Mouse (Mus musculus) natural killer cell, adult 2 months (primary cell): Measurements from ENCODE around the gene Ubac2.

Experiments
- DNase-seq, 2 experiments: peaks; one replicate each; pipeline ENCODE4 v3.0.0; 2022; ENCODE audit warnings: low spot score in 2 of 2

Ubac2 gene

DNA sequence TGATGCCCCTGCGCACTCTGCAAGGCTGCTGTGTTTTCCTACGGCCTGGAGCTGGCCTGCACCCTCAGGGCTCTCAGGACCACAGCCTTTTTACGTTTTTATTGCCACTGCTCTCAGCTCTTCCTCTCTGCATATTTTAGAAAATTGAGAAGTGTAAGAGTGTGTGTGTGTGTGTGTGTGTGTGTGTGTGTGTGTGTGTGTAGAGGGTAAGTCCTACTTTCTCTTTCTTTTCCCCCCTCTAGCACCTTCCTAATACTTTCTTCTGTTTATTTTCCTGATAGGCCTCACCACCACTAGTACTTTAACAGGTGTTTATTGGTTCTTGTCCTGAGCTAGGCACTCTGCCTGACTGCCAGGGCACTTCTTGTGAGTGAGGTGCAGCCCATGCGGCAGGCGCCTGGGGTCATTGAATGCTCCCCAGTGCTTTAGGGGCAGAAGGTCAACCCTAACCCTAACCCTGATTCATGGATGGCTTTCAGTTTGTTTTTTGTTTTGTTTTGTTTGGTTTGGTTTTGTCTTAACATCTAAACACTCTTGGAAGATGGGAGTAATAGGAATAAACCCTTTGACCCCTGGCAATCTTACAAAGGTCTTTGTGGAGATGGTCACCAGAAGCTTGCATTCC, 16.2 kb downstream of the Ubac2 start:
- no peak for DNase-seq

GRCm38 (mm10) chr14:121895316-121895715, 16.9 kb downstream of the Ubac2 start:
- peak; percentile 55 to 75 for DNase-seq

- DNase-seq, result no peak
These were observed 18.0 kb downstream of the Ubac2 start for GRCm38 (mm10) chr14:121896126-121897090.

- DNase-seq, result no peak
These were observed 19.4 kb downstream of the Ubac2 start for GRCm38 (mm10) chr14:121897773-121898172.

GRCm38 (mm10) chr14:121898509-121898908, 20.1 kb downstream of the Ubac2 start:
- DNase-seq, result peak; percentile 58 to 68

DNA sequence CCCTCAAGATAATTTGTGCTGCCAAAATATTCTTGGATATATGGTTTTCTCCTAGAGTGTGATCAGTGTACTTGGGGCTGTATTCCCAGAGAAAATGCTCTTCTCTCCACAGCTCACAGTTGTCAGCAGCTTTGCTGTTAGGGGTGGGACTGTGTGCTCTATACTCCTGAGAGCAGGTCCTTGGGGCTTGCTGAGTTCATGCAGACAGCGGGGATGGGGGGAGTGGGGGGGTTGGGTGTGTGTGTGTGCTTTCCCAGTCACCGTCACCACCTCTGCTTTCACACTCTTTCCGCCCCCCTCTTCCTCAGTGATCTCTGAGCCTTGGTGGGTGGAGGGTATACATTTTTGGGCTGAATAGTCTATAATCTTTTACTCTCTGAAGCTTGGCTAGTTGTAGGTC, 20.7 kb downstream of the Ubac2 start:
- no peak for DNase-seq

DNA sequence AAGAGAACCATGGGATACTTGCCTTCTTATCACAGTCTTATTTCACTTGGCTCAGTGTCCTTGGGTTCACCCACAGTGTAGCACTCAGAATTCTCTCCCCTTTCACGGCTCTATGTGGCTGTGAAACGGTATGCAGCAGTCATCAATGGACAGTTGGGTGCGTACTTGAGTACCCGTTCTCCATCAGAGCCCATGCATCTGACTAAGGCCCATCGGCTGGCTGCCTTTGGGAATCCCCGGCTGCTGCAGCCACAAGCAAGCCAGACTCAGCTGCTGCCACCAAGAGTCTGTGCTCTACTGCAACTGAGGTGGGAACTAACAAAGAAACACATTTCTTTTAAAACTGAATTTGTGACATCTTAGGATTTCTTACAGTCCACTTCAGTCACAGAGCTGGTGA, 23.1 kb downstream of the Ubac2 start:
- DNase-seq, result peak in 1 of 2 experiments; percentile 41

GRCm38 (mm10) chr14:121903381-121903876, 25.0 kb downstream of the Ubac2 start:
- DNase-seq, result peak in 1 of 2 experiments; percentile 31

GRCm38 (mm10) chr14:121904754-121905153, 26.3 kb downstream of the Ubac2 start:
- no peak for DNase-seq

DNA sequence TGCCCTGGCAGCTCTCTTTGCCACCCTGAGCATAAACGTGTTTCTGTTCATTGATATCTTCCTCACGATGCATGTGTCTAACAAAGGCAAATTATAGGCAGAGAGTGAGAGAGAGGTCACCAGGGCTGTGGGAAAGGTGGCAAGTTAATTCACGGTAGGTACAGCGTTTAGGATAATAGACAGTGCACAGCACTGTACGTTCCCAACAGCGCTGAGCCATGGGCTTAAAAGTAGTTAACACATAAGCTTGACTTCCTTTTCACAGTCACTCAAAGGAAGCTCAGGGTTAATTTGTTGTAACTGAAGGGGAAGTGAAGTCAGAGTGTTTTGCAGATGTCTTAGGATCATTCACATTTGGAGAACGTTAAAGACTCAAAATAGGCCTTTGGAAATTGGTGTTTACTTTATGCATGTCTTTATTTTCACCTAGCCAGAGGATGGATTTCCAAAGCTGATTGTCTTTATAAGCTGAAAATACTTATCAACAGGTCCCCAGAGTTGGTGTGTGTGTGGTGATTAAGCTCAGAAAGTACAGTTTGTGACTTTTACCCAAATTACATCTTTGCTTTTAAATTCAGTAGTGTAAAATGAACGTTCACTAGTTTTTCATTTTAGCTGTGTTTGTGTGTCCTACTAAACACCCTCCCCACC, 28.0 kb downstream of the Ubac2 start:
- DNase-seq, result no peak

GRCm38 (mm10) chr14:121906992-121907681, 28.7 kb downstream of the Ubac2 start:
- DNase-seq, result no peak

DNA sequence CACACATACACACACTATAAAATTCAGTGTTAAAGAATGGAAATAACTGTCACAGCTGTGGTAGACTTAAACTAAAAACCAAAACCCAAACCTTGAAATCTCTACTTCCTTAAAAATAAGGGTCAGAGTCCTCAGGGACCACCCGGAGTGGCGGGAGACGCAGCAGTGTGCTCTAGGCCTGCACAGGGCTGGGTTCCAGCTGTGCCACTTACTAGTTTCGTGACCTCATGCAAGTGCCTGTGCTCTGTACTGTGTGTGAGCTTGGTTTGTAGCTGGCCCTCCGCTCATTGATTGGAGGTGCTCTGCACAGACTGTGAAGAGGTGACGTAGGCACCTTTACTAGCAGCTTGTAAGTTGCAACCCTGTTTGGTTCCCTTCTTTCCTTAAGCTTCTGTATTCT, 31.4 kb downstream of the Ubac2 start:
- DNase-seq, result no peak

DNA sequence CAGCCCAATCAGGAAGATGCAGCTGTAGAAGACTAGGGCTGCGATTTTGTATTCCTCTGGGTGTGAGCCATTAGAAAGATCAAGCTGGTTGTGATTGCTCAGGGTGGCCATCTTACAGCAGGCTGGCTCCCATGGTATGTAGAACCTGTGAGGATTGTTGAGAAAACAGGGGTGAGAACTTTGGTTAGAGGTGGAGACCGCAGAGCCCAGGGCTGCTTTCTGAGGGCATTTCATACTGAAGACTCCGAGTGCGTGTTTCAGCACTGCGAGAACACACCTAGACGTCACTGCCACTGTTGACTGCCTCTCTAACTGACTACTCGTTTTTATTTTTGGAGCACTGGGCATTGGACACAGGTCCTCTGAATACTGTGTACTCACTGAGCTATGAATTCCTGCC, 34.1 kb downstream of the Ubac2 start:
- DNase-seq, result peak; percentile 63 to 77

- no peak for DNase-seq
These were observed 36.7 kb downstream of the Ubac2 start for GRCm38 (mm10) chr14:121915143-121915542.

DNA sequence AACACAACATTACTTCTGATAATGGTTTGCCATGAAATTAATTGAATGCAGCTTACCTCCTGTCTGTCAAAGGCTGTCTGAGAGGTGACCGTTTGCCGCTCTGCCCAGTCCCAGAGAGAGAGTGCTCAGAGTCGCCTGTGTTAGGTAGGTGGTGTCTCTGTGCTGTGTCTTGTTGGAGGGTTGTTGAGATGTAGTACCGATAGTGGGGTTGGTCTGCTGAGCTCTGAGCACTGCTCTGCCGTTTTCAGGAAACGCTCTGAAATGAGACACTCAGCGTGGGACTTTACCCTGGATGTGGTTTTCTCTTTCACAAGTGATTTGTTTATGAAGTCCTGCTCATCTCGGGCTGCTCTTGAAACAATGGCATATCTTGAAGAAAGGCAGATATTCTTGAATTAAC, 37.2 kb downstream of the Ubac2 start, which contains the start of gene Gpr18:
TSS of gene Gpr18 (minus strand) at position 161 of the 400 bp plus-strand sequence.
- peak; percentile 84 for DNase-seq

DNA sequence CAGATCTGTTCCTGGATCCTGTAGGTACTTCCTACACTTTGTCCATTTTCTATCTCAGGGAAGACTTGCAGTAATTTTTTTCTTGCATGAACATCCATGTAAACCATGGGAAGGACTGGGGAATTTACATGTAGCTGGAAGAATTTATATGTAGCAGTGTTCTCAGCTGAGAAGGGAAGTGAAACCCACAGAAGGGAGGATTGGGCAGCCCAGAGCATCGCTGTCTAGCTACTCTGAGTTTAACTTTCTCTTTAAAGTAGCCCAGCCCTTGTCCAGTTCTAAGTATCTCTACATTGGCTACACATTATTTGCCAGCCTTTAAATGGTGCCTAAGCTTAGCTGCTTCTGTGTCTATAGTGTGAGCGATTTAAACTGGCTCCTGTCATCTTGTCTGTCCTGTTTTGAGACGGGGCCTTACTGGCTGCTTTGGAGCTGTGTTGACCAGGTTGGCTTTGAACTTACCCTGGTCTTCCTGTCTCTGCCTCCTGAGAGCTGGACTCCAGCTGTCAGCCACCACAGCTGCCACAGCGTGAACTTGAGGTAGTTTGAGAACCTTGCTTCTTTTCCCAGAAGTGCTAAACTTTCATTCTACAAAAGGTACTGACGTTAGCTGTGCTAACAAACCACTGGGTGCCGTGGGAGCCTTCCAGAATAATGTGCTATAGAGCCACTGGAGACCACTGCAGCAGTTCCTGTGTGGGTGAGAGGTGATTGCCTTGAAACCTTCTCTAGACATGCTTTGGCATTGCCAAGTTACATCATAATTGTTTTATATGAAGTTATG, 38.1 kb downstream of the Ubac2 start:
- peak; percentile 64 to 71 for DNase-seq

GRCm38 (mm10) chr14:121918266-121918665, 39.8 kb downstream of the Ubac2 start:
- no peak for DNase-seq

GRCm38 (mm10) chr14:121919752-121920151, 41.3 kb downstream of the Ubac2 start:
- peak in 1 of 2 experiments; percentile 55 for DNase-seq

DNA sequence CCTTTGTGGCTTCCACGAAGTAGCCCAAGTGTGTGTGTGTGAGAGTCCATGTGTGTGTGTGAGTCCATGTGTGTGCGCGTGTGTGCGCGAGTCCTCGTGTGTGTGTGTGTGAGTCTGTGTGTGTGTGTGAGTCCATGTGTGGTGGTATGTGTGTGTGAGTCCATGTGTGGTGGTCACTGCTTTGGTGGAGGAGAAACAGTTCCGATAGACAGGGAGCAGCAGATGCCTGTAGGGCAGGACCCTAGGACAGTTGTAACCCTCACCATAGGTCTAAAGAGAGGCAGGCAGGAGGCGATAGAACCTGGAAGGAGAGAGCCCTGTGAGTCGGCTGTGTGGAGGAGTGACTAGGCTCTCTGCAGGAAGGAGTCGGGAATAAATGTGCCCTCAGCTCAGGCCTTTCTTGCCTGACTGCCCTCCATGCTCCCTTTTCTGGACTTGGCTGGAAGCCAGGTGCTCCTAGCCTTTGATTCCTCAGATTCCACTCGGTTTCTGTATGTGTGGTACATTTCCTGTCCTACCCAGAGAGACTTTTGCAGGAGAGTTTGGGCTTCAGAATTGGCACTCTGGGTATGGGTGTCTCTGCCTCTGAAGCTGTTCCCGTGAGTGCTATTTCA, 42.2 kb downstream of the Ubac2 start:
- no peak for DNase-seq

DNA sequence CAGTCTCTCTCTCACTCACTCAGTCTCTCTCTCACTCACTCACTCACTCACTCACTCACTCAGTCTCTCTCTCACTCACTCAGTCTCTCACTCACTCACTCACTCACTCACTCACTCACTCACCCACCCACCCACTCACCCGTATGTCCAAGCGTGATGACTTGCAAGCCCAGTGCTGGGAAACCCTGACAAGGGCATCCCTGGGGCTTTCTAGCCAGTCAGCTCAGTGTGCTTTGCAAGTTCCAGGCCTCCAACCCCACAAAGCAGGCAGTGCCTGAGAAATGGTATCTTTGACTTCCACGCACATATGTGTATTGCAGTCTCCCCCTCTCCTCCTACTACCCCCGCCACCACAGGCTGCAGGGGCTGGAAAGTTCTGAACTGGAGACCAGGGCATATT, 43.6 kb downstream of the Ubac2 start:
- DNase-seq, result no peak
